Mouse (Mus musculus) bone marrow, adult 2 months (tissue): ENCODE measurements around the gene Ifngr2. TPM values are rescaled to one million over a fixed set of nuclear protein-coding genes. Genes with fewer than 3 reads are reported as not detected.

Experiments
- H3K27ac ChIP-seq: fragments of 200-500 bp; 2 replicates; pipeline ENCODE4 v1.5.1; 2012; ENCODE audit warnings: low read depth, mild to moderate bottlenecking, control low read depth, inconsistent platforms, low read length; ENCODE audit not compliant: control insufficient read depth, poor library complexity, insufficient read depth
- H3K4me1 ChIP-seq: fragments of 200-500 bp; 2 replicates; pipeline ENCODE4 v1.6.1; 2011; ENCODE audit warnings: low read length; ENCODE audit not compliant: control insufficient read depth, insufficient read depth
- H3K4me3 ChIP-seq: fragments of 200-500 bp; replicated peaks from 2 replicates; pipeline ENCODE3; 2011; ENCODE audit warnings: mild to moderate bottlenecking, low read depth, low read length, control low read depth; ENCODE audit not compliant: control insufficient read depth
- CTCF ChIP-seq: fragments of 200-500 bp; IDR thresholded peaks from 2 replicates; pipeline ENCODE4 v1.5.1; 2011; ENCODE audit warnings: low read length, control low read depth; ENCODE audit not compliant: control insufficient read depth, insufficient read depth
- POLR2A ChIP-seq: fragments of 200-500 bp; IDR thresholded peaks from 2 replicates; pipeline ENCODE4 v1.6.1; 2011; ENCODE audit warnings: low read depth, mild to moderate bottlenecking, control low read depth, low read length, borderline replicate concordance; ENCODE audit not compliant: control insufficient read depth
- WGBS: fragments of 180-500 bp; shearing (Covaris S2); methylation state at CpG from one replicate; pipeline ENCODE4 v1.1.7; 2018; 5-methylcytosine and 5-hydroxymethylcytosine counted together
- polyA plus RNA-seq: library from polyadenylated mRNA; stranded (reverse); fragments of >200 nt; gene quantifications from 2 replicates; pipeline ENCODE4 v1.2.4, GENCODE M21; 2011; ENCODE audit warnings: low replicate concordance; ENCODE audit not compliant: missing spikeins, insufficient read depth, insufficient read length

The Ifngr2 gene
- polyA plus RNA-seq, 1 experiment, result 27.7 TPM

GRCm38 (mm10) chr16:91532429-91532828 lies 14.4 kb upstream of the Ifngr2 start:
- H3K4me3 ChIP-seq, result no peak overlapping the region
- 68% methylated on average over 2 of the region's 2 CpGs for WGBS
- peaks cover 2% of the 10 kb centered on the region for H3K4me1 ChIP-seq
- TF ChIP-seq POLR2A, result no peak
- TF ChIP-seq CTCF, result no peak
- no peak overlapping the region for H3K27ac ChIP-seq

- 44% methylated on average over 23 of the region's 23 CpGs for WGBS
- TF ChIP-seq POLR2A, result no peak
- H3K4me1 ChIP-seq, result peaks cover 6% of the 10 kb centered on the region
- no peak overlapping the region for H3K4me3 ChIP-seq
- no peak overlapping the region for H3K27ac ChIP-seq
These were observed 13.5 kb upstream of the Ifngr2 start for GRCm38 (mm10) chr16:91533097-91534001.

GRCm38 (mm10) chr16:91534477-91534876 lies 12.4 kb upstream of the Ifngr2 start:
- H3K4me3 ChIP-seq, result no peak overlapping the region
- TF ChIP-seq CTCF (no peak), POLR2A (no peak)
- 52% methylated on average over 13 of the region's 13 CpGs for WGBS
- no peak overlapping the region; the same call in 1 of the 2 replicates for H3K27ac ChIP-seq
- H3K4me1 ChIP-seq, result peaks cover 7% of the 10 kb centered on the region

GRCm38 (mm10) chr16:91534888-91535287 lies 12.0 kb upstream of the Ifngr2 start:
- no peak for TF ChIP-seq POLR2A
- no peak for TF ChIP-seq CTCF
- WGBS, result 88% methylated on average over 6 of the region's 6 CpGs
- H3K4me1 ChIP-seq, result peaks cover 7% of the 10 kb centered on the region

DNA sequence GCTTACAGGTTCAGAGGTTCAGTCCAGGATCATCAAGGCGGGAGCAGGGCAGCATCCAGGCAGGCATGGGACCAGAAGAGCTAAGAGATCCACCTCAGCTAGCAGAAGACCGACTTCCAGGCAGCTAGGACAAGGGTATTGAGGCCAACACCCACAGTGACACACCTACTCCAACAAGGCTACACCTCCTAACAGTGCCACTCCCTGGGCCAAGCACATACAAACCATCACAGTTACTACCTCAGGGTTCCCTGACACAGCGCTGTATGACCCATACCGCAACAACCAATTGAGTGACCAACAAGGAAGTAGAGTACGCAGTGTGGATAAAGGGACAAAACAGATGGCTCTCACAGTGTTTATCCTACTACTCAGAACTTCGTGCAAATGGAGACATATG lies 10.5 kb upstream of the Ifngr2 start:
- TF ChIP-seq CTCF, result no peak
- no peak for TF ChIP-seq POLR2A
- Histone ChIP-seq H3K4me3 (no peak overlapping the region), H3K4me1 (peaks cover 7% of the 10 kb centered on the region), H3K27ac (no peak overlapping the region)
- WGBS, result 89% methylated on average over 6 of the region's 6 CpGs

More at GRCm38 (mm10) chr16:91534888-91535287, 12.0 kb upstream of the Ifngr2 start:
- Histone ChIP-seq H3K27ac (no peak overlapping the region), H3K4me3 (no peak overlapping the region)

GRCm38 (mm10) chr16:91537065-91537464 lies 9.8 kb upstream of the Ifngr2 start:
- no peak for TF ChIP-seq CTCF
- no peak for TF ChIP-seq POLR2A
- Histone ChIP-seq H3K4me3 (no peak overlapping the region), H3K4me1 (peaks cover 7% of the 10 kb centered on the region), H3K27ac (no peak overlapping the region)
- WGBS, result 62% methylated on average over 3 of the region's 3 CpGs

GRCm38 (mm10) chr16:91538051-91538450 lies 8.8 kb upstream of the Ifngr2 start:
- 19% methylated on average over 6 of the region's 6 CpGs for WGBS
- Histone ChIP-seq H3K27ac (peak overlapping the region; percentile 85), H3K4me1 (peaks cover 7% of the 10 kb centered on the region), H3K4me3 (no peak overlapping the region)
- no peak for TF ChIP-seq POLR2A
- TF ChIP-seq CTCF, result no peak

DNA sequence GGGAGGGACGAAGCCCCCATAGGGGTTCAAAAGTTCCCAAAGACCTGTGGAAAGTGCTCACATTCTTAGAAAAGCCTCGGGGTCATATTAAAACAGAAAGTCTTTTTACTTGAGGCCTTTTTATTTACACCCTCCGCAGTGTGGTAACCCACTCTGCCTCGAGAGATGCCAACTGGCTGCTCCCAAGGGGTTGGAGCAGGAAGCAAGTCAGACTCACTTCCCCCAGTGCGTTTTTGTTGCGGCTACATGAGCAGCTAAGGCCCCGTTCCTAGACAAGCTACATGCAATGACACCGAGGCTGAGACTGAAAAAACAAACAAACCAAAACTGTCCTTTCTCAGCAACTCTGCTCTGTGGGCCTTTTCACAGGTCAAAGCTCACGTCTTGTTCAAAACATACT lies 8.4 kb upstream of the Ifngr2 start:
- peak overlapping the region; percentile 85 for H3K27ac ChIP-seq
- WGBS, result 12% methylated on average over 9 of the region's 9 CpGs
- H3K4me3 ChIP-seq, result no peak overlapping the region
- TF ChIP-seq POLR2A, result no peak
- TF ChIP-seq CTCF, result no peak
- H3K4me1 ChIP-seq, result peaks cover 7% of the 10 kb centered on the region
